15 mouse cellular contexts compared by ENCODE assay signal in genomic region chr2:75351965-75352364, GRCm38 (mm10).
"Had no signal": no experiment of that assay in that cellular context is flagged by ENCODE, and none has a peak within 500 bp of the region (broad histone marks: within the 10 kb centered on the region; RNA-seq: fewer than 3 reads in every experiment).

No protein-coding gene starts in this region.

- H3K9ac ChIP-seq: liver, embryonic 13.5 days; liver, postnatal 0 days; lung, embryonic 15.5 days; neural tube, embryonic 12.5 days had no signal

- H3K27ac ChIP-seq: left cerebral cortex, adult 2 months; liver, embryonic 13.5 days; lung, embryonic 15.5 days; macrophage; neural tube, embryonic 12.5 days had no signal

- H3K27me3 ChIP-seq: liver, embryonic 13.5 days; lung, embryonic 15.5 days; neural tube, embryonic 12.5 days had no signal

- H3K4me1 ChIP-seq: liver, embryonic 13.5 days; lung, embryonic 15.5 days; megakaryocyte, embryonic 14.5 days; neural tube, embryonic 12.5 days had no signal

- H3K4me2 ChIP-seq: liver, embryonic 13.5 days; lung, embryonic 15.5 days; neural tube, embryonic 12.5 days had no signal

- DNase-seq: kidney, adult 8-10 months; kidney, postnatal 25 days; liver; liver, embryonic 13.5 days; liver, postnatal 0 days; lung, postnatal 14 days; right cerebral cortex, adult 18-20 months; right cerebral cortex, postnatal 25 days; thymus, postnatal 36 days had no signal

- H3K9me3 ChIP-seq: liver, embryonic 13.5 days; lung, embryonic 15.5 days; megakaryocyte, embryonic 14.5 days; neural tube, embryonic 12.5 days had no signal

- ATAC-seq: liver, postnatal 0 days had no signal

- H3K4me3 ChIP-seq: left cerebral cortex, adult 2 months; liver, embryonic 13.5 days; lung, embryonic 15.5 days; megakaryocyte, embryonic 14.5 days; myocyte; neural tube, embryonic 12.5 days had no signal

- H3K36me3 ChIP-seq: liver, embryonic 13.5 days; lung, embryonic 15.5 days; neural tube, embryonic 12.5 days had no signal
